Mouse (Mus musculus) brown adipose tissue, adult 24 weeks (tissue): ENCODE results near the gene Hs6st3. TPM values are rescaled to one million over a fixed set of nuclear protein-coding genes. Genes with fewer than 3 reads are reported as not detected.

Source experiments
- H3K27ac ChIP-seq: fragments of 200-500 bp; replicated peaks from 2 replicates; pipeline ENCODE4 v1.5.1; 2012; ENCODE audit warnings: low read depth, mild to moderate bottlenecking, low read length
- H3K4me1 ChIP-seq: fragments of 200-500 bp; 2 replicates; pipeline ENCODE4 v1.6.1; 2012; ENCODE audit warnings: low read length, mixed read lengths; ENCODE audit not compliant: control insufficient read depth, insufficient read depth, insufficient read length
- H3K4me3 ChIP-seq: fragments of 200-500 bp; 2 replicates; pipeline ENCODE4 v1.5.1; 2012; ENCODE audit warnings: low read depth, mild to moderate bottlenecking, low read length, moderate library complexity; ENCODE audit not compliant: insufficient read depth
- polyA plus RNA-seq: library from polyadenylated mRNA; stranded (reverse); fragments of >200 nt; gene quantifications from 2 replicates; pipeline ENCODE4 v1.2.4, GENCODE M21; 2012; ENCODE audit not compliant: missing spikeins, insufficient read depth, insufficient read length

Gene Hs6st3
- polyA plus RNA-seq, 1 experiment: not detected

DNA sequence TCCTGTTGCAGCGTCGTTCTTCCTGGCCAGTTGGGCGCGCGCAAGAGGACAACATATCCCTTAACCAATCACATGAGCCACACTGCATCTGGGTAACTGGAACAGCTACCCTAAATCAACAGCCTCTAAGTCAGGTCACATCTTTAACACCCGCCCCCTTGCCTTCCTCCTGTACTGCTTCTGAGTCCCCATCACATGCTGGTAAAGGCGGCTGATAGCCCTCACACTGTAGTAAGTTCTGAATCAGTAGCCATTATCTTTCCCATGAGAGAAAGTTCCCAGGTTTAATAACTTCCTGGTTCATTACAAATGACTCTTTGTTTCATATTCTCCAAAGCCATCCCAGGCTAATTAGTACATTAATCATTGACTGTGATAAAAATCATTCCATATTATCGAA is 757.0 kb downstream of the Hs6st3 start:
- H3K4me3 ChIP-seq: no peak overlapping the region
- H3K27ac ChIP-seq: no peak overlapping the region
- no peaks in the 10 kb centered on the region for H3K4me1 ChIP-seq

DNA sequence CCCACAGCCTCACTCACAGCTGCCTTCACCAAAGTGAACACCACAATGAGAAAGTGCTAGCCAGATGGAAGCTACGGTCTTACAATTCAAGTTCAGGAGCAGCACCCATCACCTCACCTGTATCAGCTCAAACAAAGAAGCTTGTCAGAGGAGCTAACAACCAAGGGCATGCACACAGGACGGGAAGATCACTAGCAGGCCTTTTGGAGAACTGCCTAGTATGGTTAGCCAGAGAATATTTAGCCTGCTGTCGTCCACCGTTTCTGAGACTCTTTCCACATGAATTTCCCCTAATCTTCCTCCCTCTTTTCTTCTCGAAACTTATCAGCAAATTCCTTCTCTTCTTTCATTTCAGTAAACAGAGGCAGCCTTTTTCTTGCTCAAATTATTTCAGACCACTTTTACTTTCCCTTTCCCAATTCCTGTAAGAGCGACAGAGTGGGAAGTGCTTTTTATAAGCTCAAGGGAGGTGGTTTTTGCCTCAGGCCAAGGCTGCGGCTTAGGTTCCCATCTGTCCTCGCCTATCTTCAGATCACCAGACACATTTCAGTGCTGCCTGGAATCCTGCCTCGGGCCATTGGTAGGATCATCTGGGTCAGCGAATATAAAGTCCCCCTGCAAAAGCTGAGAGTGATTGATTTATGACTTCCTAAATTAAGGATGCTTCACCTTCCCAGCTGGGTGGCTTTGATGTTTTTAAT is 757.8 kb downstream of the Hs6st3 start:
- no peaks in the 10 kb centered on the region for H3K4me1 ChIP-seq
- H3K4me3 ChIP-seq: no peak overlapping the region
- H3K27ac ChIP-seq: no peak overlapping the region

DNA sequence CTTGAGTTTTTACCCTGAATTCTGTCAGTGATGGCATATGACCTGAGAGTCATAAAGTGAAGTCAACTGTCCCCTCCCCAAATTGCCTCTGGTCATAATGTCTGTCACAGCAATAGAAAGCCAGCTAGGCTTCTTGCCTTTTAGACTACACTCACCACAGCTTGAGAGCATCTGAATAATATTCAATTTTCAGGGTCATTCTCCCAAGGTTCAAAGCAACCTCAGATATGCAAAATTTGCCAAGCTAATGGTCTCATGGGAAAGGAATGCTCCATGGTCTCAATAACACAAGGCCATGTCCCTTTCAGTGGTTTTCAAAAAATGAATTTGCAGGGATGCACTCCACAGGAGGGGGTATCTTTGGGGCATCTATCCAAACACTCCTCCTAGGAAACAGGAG is 764.3 kb downstream of the Hs6st3 start:
- H3K4me3 ChIP-seq: no peak overlapping the region
- H3K27ac ChIP-seq: no peak overlapping the region
- no peaks in the 10 kb centered on the region for H3K4me1 ChIP-seq

DNA sequence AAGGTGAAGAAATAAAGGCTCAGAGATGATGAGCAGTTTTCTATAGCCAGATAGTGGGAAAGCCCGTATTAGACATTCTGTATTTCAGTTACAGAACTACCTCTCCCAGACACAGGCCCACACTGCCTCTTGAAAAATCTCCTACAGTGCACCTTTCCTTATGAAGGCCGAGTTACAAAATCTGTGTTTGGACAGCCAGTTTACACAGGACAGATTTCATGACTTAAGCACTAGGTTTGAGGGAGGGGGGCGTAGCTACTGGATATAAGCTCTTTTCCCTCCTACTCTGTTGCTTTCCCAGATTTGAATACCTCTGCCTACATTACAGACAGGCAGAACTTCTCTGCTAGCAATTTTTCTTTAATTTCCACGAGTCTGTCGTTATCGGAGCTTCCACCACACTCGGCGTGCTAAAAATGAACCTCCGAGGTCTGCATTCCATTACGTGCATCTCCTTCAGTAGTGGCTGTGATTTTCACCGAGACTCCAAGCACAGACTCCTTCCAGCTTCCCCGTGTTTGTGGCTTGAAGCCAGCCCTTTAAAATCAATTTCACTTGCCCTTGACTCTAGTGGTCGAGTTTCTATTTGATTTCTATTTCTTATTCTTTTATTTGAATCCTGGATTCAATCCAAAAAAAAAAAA is 770.0 kb downstream of the Hs6st3 start:
- Histone ChIP-seq H3K27ac (no peak overlapping the region), H3K4me3 (no peak overlapping the region), H3K4me1 (no peaks in the 10 kb centered on the region)

DNA sequence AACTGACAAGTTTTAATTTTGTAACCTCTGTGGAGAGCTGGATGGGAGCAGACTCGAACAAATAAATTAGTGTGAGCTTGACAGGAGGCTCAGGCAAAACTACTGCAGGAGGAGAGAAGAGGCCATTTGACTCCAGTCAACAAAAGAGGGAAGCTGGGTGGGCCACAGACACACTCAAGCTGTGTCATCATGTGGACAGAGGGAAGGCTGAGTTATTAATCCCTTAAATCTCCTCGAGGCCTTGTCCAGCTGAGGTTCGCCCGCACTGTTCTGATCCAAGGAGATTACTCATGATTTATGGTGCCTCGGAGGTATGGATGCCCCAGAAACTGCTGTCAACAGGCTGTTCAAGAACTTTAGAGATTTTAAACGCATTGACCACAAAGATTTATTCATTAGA is 776.4 kb downstream of the Hs6st3 start:
- no peak overlapping the region for H3K27ac ChIP-seq
- H3K4me3 ChIP-seq: no peak overlapping the region
- no peaks in the 10 kb centered on the region for H3K4me1 ChIP-seq

DNA sequence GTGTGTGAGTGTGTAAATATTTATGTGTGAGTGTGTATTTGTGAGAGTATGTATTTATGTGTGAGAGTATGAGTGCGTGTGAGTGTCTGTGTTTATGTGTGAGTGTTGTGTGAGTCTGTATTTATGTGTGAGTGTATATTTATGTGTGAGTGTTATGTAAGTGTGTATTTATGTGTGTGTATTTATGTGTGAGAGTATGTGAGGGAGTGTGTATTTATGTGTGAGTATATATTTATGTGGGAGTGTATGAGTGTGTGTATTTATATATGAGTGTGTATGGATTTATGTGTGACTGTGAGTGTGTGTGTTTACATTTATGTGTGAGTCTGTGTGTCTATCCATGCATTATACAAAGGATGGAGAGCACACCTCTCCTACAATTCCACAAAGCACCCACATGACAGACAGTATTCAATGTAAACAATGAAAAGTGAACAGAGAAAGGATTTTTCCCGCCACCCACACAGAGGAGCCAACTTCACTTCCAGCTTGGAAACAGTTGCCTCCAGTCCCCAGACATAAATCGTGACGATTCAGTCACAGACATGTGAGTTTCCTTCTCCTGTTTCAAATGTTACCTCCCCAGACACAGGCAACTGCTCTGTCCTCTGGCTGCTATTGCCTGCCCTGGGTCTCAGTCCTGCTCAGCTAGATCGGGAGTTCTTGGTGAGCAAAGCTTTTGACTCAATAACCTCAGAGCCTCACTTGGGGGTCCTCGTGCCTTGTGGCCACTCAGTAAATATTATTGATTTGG is 780.3 kb downstream of the Hs6st3 start:
- Histone ChIP-seq H3K27ac (no peak overlapping the region), H3K4me1 (peaks cover 3% of the 10 kb centered on the region; the same call in 1 of the 2 replicates), H3K4me3 (no peak overlapping the region)

DNA sequence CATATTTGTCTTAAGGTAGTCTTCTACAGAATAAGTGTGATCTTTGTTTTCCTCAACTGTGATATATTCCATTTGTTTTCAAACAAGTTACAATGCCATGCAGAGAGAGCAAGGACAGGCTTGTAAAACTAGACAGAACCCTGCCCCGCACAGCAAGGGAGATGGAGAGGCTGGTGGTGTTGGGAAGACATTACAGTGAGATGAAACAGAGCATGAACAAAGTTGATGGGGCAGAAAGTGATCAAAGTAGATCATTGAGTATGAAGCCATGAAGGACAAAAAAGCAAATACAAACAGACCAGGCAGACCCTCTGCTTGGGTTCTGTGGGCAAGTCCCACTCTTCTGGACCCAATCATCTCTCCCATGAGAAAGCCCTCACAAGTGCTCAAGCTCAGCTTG is 781.0 kb downstream of the Hs6st3 start:
- Histone ChIP-seq H3K4me3 (no peak overlapping the region), H3K27ac (no peak overlapping the region), H3K4me1 (peaks cover 3% of the 10 kb centered on the region; the same call in 1 of the 2 replicates)

Other genes with a start within 250 kb of the Hs6st3 start
- 0.58 and 1.5 TPM in 2 replicates for gene Dzip1, start 212.9 kb upstream of the Hs6st3 start, polyA plus RNA-seq
- 27.4 and 31.0 TPM in 2 replicates for gene Dnajc3, start 200.4 kb upstream of the Hs6st3 start, polyA plus RNA-seq
- 5.8 and 21.4 TPM in 2 replicates for gene Uggt2, start 38.9 kb upstream of the Hs6st3 start, polyA plus RNA-seq